Mouse (Mus musculus) embryonic facial prominence, embryonic 14.5 days (tissue): Measurements from ENCODE around the gene Asb9. TPM values are rescaled to one million over a fixed set of nuclear protein-coding genes. Genes with fewer than 3 reads are reported as not detected.

Experiments
- ATAC-seq: fragments of 200-750 bp; cut with Nextera tagmentation; 2 replicates; pipeline ENCODE4 v1.8.0; 2017; ENCODE audit warnings: low read depth, moderate number of reproducible peaks, moderate TSS enrichment
- DNase-seq: peaks from one replicate; pipeline ENCODE4 v3.0.0-alpha.2; 2015; ENCODE audit warnings: low spot score
- H3K27ac ChIP-seq: fragments of 300-500 bp; sonication (generic); replicated peaks from 2 replicates; pipeline ENCODE4 v1.5.1; 2014; ENCODE audit warnings: low read depth, mild to moderate bottlenecking, low read length, moderate library complexity
- H3K27me3 ChIP-seq: fragments of 300-500 bp; sonication (generic); replicated peaks from 2 replicates; pipeline ENCODE4 v1.6.1; 2014; ENCODE audit warnings: low read length; ENCODE audit not compliant: control insufficient read depth, insufficient read depth
- H3K36me3 ChIP-seq: fragments of 300-500 bp; sonication (generic); 2 replicates; pipeline ENCODE4 v1.6.1; 2014; ENCODE audit warnings: low read length, mixed read lengths; ENCODE audit not compliant: control insufficient read depth, insufficient read depth
- H3K4me1 ChIP-seq: fragments of 300-500 bp; sonication (generic); 2 replicates; pipeline ENCODE4 v1.6.1; 2014; ENCODE audit warnings: antibody characterized with exemption, low read length; ENCODE audit not compliant: control insufficient read depth, insufficient read depth
- H3K4me2 ChIP-seq: fragments of 300-500 bp; sonication (generic); 2 replicates; pipeline ENCODE4 v1.6.1; 2014; ENCODE audit warnings: low read depth, mild to moderate bottlenecking, low read length, moderate library complexity, mixed read lengths
- H3K4me3 ChIP-seq: fragments of 300-500 bp; sonication (generic); 2 replicates; pipeline ENCODE4 v1.5.1; 2014; ENCODE audit warnings: low read depth, mild to moderate bottlenecking, low read length
- H3K9ac ChIP-seq: fragments of 300-500 bp; sonication (generic); 2 replicates; pipeline ENCODE4 v1.6.1; 2014; ENCODE audit warnings: low read depth, mild to moderate bottlenecking, low read length, moderate library complexity, mixed read lengths
- H3K9me3 ChIP-seq: fragments of 300-500 bp; sonication (generic); 2 replicates; pipeline ENCODE4 v1.6.1; 2016; ENCODE audit warnings: low read length; ENCODE audit not compliant: control insufficient read depth
- WGBS: fragments of 180-500 bp; shearing (Covaris S2); extraction: QIAGEN DNeasy Blood & Tissue Kit; methylation state at CpG from one replicate; pipeline ENCODE4 v1.1.7; 2014; 5-methylcytosine and 5-hydroxymethylcytosine counted together
- polyA plus RNA-seq: library from polyadenylated mRNA; unstranded; fragments of >200 nt; fragmentation: Nextera tagmentation; extraction: Ambion mirVana; gene quantifications from 2 replicates; pipeline ENCODE4 v1.2.1, GENCODE M21; 2014

Gene Asb9
- polyA plus RNA-seq = 1.1 and 1.4 TPM in 2 replicates

DNA sequence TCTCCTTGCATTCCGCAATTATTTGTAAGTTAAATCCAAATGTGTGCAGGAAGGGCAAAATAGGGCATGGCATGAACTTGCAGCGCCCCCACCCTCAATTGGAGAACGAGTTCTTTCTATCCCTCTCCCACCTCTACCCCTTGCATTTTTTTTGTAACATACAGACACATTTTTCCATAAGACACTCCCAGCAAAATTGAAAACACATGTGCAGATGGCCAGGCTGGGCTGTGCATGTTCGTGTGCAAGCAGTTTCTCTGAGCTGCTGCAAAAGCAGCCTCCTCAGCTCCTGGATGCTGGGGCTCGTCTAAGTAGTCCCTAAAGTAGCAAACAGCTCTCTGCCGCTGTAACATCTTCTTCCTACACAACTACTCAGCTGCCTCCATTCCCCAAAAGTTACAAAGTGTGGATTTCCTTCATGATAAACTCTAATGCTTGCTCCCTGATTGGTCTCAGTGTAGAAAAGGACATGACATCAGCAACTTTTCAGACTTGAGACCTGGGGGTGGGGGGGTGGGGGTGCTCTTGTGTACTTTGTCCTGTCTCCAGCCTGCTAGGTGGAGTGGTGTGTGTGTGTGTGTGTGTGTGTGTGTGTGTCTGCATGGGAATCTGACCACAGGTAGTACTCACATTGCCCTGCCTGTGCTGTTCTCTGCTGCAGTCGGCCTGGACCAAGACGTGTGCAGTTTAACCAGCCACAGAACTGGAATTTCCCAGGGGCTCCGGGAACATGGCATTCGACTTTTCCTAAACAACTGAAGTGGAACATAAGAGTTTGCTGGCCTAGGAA lies at the start of gene Asb9:
TSS of gene Asb9 (plus strand) at position 619 of the 790 bp plus-strand sequence.
- Histone ChIP-seq H3K27me3 (no peaks in the 10 kb centered on the region; the same call in none of the 2 replicates), H3K9ac (no peak within 1 kb of the TSS), H3K36me3 (no peaks in the 10 kb centered on the region), H3K4me3 (no peak within 1 kb of the TSS), H3K4me2 (no peak within 1 kb of the TSS), H3K9me3 (no peaks in the 10 kb centered on the region), H3K4me1 (no peaks in the 10 kb centered on the region), H3K27ac (no peak within 1 kb of the TSS)
- ATAC-seq (peak; percentile 50; the same call in 1 of the 2 replicates), DNase-seq (peak; percentile 59)
- WGBS = 41% methylated on average over 10 of the region's 10 CpGs

DNA sequence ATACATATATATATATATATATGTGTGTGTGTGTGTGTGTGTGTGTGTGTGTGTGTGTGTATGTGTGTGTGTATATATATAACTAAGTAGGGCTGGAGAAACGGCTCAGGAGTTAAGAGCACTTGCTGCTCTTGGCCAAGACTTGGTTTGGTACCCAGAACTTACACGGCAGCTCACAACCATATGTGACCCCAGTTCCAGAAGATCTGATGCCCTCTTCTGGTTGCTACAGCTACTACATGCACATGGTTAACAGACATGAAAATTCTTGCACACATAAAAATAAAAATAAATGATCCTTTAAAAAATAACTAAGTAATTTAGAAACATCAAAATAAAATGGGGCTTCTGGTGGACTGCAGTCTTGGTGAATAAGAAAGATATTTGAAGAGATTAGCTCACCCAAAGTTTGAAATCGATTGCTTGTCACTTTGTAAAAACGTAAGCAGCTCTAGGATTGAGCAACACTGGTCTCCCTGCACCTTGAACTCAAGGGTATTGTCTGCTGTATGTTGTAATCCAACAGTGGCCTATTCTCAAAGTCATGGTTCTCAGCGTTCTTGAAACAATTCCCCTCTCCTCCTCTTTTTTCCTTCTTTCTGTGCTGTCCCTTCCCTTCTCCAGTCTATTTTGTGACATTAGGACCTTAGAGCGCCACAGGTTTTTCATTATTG lies 46.8 kb upstream of the Asb9 start:
- no peak overlapping the region for H3K9ac ChIP-seq
- H3K27ac ChIP-seq = no peak overlapping the region
- WGBS = 71% methylated on average over 6 of the region's 6 CpGs
- ATAC-seq (no peak), DNase-seq (no peak)
- H3K36me3 ChIP-seq = no peaks in the 10 kb centered on the region
- no peak overlapping the region for H3K4me3 ChIP-seq
- no peaks in the 10 kb centered on the region; the same call in 1 of the 2 replicates for H3K27me3 ChIP-seq
- H3K4me1 ChIP-seq = no peaks in the 10 kb centered on the region
- H3K4me2 ChIP-seq = no peak overlapping the region
- no peaks in the 10 kb centered on the region for H3K9me3 ChIP-seq

DNA sequence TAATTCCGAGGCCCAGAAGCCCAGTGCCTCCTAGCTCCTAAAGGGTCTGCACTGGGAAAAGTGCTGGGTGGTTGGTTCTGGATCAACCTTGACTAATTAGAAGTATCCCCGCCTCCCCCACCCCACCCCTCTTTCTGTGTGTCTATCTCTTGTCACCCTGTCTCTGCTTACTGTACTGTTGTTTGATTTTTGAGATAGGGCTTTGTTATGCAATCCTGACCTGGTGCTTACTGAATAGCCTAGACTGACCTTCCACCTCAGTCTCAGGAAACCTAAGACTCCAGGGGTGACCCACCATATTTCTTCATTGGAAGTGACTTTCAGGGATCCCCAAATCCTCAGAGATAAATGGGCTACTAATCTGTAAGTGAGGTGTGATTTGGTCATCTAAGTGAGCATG lies 3.9 kb upstream of the Asb9 start:
- Histone ChIP-seq H3K4me3 (no peak overlapping the region), H3K27ac (no peak overlapping the region), H3K27me3 (no peaks in the 10 kb centered on the region; the same call in none of the 2 replicates), H3K36me3 (no peaks in the 10 kb centered on the region), H3K4me2 (no peak overlapping the region), H3K4me1 (no peaks in the 10 kb centered on the region), H3K9me3 (no peaks in the 10 kb centered on the region), H3K9ac (no peak overlapping the region)
- no peak for ATAC-seq
- DNase-seq = no peak
- WGBS = 59% methylated on average over 2 of the region's 2 CpGs

DNA sequence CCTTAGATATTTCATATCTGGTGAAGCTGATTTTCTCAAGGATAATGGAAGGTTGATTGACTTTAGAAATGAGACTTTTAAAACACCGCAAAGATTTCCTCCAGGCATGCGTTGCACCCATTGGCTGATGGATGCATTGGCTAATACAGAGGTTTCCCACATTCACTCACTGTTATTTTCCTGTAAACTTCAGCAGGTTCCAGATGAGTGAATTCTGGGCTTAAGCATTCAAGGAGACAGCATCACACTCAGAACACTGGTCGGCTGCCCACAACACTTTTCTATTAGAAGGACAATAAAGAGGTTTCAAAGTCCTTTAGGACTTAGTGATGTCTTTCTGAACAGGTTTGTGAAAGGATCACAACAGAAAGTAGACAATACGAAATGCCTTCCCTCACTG lies 941 bp downstream of the Asb9 start:
- WGBS = 83% methylated on average over 4 of the region's 4 CpGs
- H3K27me3 ChIP-seq = no peaks in the 10 kb centered on the region; the same call in 1 of the 2 replicates
- H3K9me3 ChIP-seq = no peaks in the 10 kb centered on the region
- no peak overlapping the region for H3K4me2 ChIP-seq
- no peaks in the 10 kb centered on the region for H3K4me1 ChIP-seq
- DNase-seq (no peak), ATAC-seq (no peak)
- no peaks in the 10 kb centered on the region for H3K36me3 ChIP-seq
- H3K9ac ChIP-seq = no peak overlapping the region
- H3K4me3 ChIP-seq = no peak overlapping the region
- no peak overlapping the region for H3K27ac ChIP-seq

DNA sequence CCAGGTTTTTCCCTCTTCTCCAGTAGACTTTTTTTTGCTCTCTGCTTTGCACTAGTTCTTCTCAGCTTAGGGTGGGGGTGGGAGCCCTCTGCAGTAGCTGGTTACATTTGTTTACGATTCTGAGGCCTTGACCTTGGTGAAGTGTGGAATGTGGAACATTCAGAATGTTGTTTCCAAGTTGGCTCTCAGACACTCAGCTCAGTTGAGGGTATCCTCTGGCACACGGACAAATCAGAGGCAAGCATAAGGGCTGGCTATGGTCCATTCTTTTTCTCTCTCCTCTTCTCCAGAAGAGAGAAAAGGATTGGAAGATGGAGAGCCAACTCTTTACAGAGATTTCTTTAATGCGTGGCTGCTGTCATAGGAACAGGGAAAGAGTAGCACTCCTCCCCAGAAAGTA lies 2.6 kb downstream of the Asb9 start:
- H3K36me3 ChIP-seq = no peaks in the 10 kb centered on the region
- H3K27ac ChIP-seq = no peak overlapping the region
- no peaks in the 10 kb centered on the region for H3K9me3 ChIP-seq
- no peak overlapping the region for H3K4me2 ChIP-seq
- H3K4me1 ChIP-seq = no peaks in the 10 kb centered on the region
- DNase-seq (peak; percentile 31), ATAC-seq (no peak)
- peaks cover 2% of the 10 kb centered on the region; the same call in 1 of the 2 replicates for H3K27me3 ChIP-seq
- H3K9ac ChIP-seq = no peak overlapping the region
- H3K4me3 ChIP-seq = no peak overlapping the region
- 49% methylated on average over 3 of the region's 3 CpGs for WGBS

DNA sequence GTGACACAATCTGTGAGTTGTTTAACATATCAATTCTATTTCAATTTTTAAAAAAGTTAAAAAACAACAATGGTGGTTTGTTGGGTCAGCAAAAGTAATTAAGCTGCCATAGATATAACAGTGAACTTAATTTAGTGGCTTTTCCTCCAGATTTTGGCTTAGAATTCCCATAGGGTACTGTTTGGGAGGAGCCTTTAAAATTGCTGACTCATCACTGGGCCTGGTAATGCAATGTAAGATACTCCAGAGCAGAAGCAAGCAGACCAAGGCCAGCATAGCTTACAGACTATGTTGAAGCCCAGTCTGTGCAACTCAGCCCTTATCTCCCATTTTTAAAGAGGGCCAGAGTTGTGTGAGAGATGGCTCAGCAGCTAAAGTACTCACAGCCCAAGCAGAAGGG lies 16.0 kb downstream of the Asb9 start:
- ATAC-seq (no peak), DNase-seq (no peak)
- Histone ChIP-seq H3K27ac (no peak overlapping the region), H3K4me2 (no peak overlapping the region), H3K27me3 (no peaks in the 10 kb centered on the region; the same call in 1 of the 2 replicates), H3K9me3 (no peaks in the 10 kb centered on the region), H3K36me3 (no peaks in the 10 kb centered on the region), H3K4me1 (no peaks in the 10 kb centered on the region), H3K4me3 (no peak overlapping the region), H3K9ac (no peak overlapping the region)

DNA sequence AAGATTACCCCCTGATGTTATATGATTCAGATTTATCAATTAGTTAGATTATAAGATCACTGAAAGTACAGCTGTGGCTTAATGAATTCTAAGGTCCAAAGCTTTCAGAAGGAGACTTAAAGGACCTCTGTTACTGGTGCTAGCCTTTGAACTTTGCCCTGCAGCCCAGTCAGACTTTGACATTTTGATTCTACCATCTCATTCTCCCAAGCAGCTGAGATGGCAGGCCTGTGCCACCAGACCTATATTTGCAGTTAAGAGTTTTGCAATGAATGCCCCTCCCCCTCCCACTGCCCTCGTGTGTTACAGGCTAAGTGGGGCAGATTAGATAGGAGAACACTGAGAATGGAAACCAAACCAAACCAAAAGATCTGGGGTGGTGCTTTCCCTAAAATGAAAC lies 20.4 kb downstream of the Asb9 start:
- Histone ChIP-seq H3K27me3 (no peaks in the 10 kb centered on the region; the same call in 1 of the 2 replicates), H3K4me3 (no peak overlapping the region), H3K9me3 (no peaks in the 10 kb centered on the region), H3K36me3 (no peaks in the 10 kb centered on the region), H3K9ac (no peak overlapping the region), H3K4me1 (no peaks in the 10 kb centered on the region), H3K27ac (no peak overlapping the region), H3K4me2 (no peak overlapping the region)
- WGBS = 48% methylated on average over 1 of the region's 1 CpGs
- DNase-seq (no peak), ATAC-seq (no peak)

DNA sequence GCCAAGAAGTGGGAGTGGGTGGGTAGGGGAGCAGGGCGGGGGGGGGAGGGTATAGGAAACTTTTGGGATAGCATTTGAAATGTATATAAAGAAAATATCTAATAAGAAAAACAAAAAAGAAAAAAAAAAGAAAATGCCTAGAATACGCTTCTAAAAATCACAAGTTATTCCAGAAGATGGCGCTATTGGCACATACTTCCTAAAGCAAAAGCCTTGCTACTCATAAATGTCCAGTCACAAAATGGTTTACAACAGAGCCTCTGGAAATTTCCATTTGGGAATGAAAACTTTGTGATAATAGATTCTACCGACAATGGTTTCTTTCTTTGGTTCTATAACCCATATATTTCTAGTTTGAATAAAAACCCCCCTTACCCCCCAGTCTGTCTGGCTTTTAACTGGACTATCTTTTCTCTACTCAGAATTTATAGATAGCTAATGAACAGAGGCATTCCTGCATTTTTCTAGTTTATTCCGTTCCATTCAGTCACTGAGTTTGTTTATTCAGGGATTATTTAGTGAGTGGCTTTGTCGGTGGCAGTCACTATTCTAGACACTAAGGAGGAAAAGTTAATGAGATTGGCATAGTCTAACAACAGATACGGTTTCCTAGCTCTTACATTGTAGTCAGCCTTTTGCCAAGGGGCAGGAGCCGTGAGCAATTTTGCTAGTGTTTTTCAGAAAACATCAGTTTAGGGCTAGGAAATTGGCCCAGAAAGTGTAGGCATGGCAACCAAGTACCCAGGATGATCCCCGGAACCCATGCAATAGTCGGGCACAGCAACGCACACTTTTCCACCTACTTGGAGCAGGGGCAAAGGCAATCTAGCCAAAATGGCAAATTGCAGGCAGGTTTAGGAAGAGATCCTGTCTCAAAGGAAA lies 35.5 kb downstream of the Asb9 start:
- Histone ChIP-seq H3K27ac (no peak overlapping the region), H3K9ac (no peak overlapping the region), H3K9me3 (no peaks in the 10 kb centered on the region), H3K4me1 (no peaks in the 10 kb centered on the region), H3K4me3 (no peak overlapping the region), H3K4me2 (no peak overlapping the region), H3K27me3 (0 out of 2 replicates have a peak, but pooled peaks cover 6% of the 10 kb centered on the region), H3K36me3 (no peaks in the 10 kb centered on the region)
- peak; percentile 76 for DNase-seq
- WGBS = 49% methylated on average over 11 of the region's 11 CpGs
- ATAC-seq = no peak
